Mouse (Mus musculus): ENCODE results near the gene Znfx1.

DNA sequence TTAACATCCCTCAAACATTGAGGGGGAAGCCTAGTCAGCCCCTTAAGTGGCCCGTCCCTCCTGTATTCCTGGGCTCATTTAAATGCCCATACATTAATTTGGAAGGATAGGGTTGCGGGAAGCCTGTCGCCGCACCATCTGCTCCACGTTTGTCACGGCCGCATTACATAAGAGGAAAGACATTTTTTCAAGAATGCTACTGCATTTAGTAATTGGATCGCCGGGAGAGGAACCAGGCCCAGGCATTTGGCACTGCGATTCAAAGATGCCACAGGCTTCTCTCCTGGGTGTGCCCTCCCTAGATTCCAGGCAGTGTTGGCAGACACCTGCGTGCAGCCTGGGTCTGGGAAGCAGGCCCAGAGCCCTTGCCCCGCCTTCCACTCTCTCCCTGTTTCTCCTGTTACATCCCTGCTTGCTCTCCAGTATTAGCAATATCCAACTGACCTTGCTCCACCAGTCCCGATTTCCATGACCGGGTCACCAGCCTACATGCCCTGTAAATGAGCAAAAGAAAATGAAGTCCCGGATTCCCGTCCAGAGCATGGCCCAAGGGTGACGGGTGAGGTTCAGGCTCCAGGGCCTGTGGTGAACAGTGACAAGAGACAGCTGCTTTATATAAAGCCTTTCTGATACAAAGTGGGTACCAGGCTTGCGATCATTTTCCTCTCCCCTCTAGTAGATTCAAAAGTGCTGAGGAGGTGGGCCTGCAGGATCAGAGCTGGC lies 16.9 kb upstream of the Znfx1 start:
- no peak for TF ChIP-seq CTCF (IDR thresholded peaks at IDR 0.05; ENCODE audit: low read depth)
- no peak for TF ChIP-seq EP300 (optimal IDR thresholded peaks at IDR 0.05)

Measured in stomach, postnatal 0 days (tissue).